Mouse (Mus musculus) cortical plate, adult 2 months (tissue): ENCODE results near the gene Atp6v1g3.

ENCODE experiments used
- CTCF ChIP-seq: fragments of 200-500 bp; IDR thresholded peaks from 2 replicates; pipeline ENCODE4 v1.5.1; 2011; ENCODE audit warnings: mild to moderate bottlenecking, control low read depth, low read length; ENCODE audit not compliant: insufficient read depth; ENCODE audit errors: extremely low read depth
- POLR2A ChIP-seq: fragments of 200-500 bp; IDR thresholded peaks from 2 replicates; pipeline ENCODE4 v1.6.1; 2011; ENCODE audit warnings: mild to moderate bottlenecking, low read length, control low read depth; ENCODE audit not compliant: insufficient read depth; ENCODE audit errors: extremely low read depth

- TF ChIP-seq POLR2A (no peak), CTCF (no peak)
These were observed 29.6 kb upstream of the Atp6v1g3 start for GRCm38 (mm10) chr1:138243947-138244346.
